Mouse (Mus musculus): ENCODE measurements around the gene Tcf12. TPM values are rescaled to one million over a fixed set of nuclear protein-coding genes. Genes with fewer than 3 reads are reported as not detected.

Gene Tcf12
- total and polyA plus RNA-seq, 3 experiments = 41.4 to 42.3 (median 41.7) TPM

DNA sequence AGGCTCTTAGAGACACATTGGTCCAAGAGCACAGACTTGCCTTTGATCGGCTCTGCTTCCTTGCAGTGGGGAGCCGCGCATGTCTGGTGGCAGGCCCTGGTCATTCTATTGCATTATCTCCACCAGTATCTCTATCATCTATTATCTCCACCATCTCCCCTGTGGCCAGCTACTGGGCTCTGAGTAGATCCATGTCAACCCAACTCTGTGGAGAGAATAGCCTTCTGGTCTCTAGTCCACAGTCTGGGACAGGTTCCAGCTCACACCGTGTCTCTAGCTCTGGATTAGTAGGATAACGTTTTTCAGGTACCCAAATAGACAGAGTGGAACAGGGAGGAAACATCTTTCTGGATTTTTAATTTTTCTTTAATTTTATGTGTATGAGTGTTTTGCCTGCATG, 284.3 kb downstream of the Tcf12 start:
- DNase-seq (ENCODE audit: extremely low read depth) = no peak
- Histone ChIP-seq H3K79me2 (replicated peaks; ENCODE audit: control insufficient read depth, extremely low read depth, insufficient read depth, poor library complexity, severe bottlenecking) (no peaks in the 10 kb centered on the region), H3K27ac (ENCODE audit: insufficient read depth, low read depth) (no peak overlapping the region), H3K36me3 (replicated peaks in 1 of 2; ENCODE audit: control insufficient read depth in 1 of 2, insufficient read depth in 1 of 2, low read length in 1 of 2) (no peaks in the 10 kb centered on the region), H3K9ac (ENCODE audit: insufficient read depth, low read depth) (no peak overlapping the region), H3K27me3 (replicated peaks) (no peaks in the 10 kb centered on the region), H3K4me2 (ENCODE audit: insufficient read depth, low read depth, poor library complexity, severe bottlenecking) (no peak overlapping the region), H3K4me3 (replicated peaks in 1 of 3; ENCODE audit: low read depth in 2 of 3, low read length in 2 of 3, poor library complexity in 1 of 3) (no peak overlapping the region), H3K9me3 (replicated peaks; ENCODE audit: low read length) (no peaks in the 10 kb centered on the region), H3K4me1 (ENCODE audit: control insufficient read depth in 1 of 2, insufficient read depth in 2 of 2) (peaks cover 0 to 25% of the 10 kb centered on the region in 2 experiments; a peak in 2 of 4 replicates)
- TF ChIP-seq CHD1 (IDR thresholded peaks at IDR 0.05; ENCODE audit: low read depth, low read length) (no peak), CTCF (conservative IDR thresholded peaks at IDR 0.05 in 1 of 2, IDR thresholded peaks at IDR 0.05 in 1 of 2; ENCODE audit: low read depth in 2 of 2, low read length in 2 of 2) (no peak), POLR2AphosphoS2 (IDR thresholded peaks at IDR 0.05; ENCODE audit: low read depth, low read length) (no peak), GABPA (IDR thresholded peaks at IDR 0.05; ENCODE audit: insufficient replicate concordance, low read depth, low read length) (no peak), PAX5 (IDR thresholded peaks at IDR 0.05; ENCODE audit: low read length) (no peak)
- dilution Hi-C loops (cut with MboI; ENCODE audit: extremely low pct_ligation_motif_present, extremely low pct_unique_long_range_greater_than_20kb, low sequenced_read_pairs) (no loop called here), in situ Hi-C loops (cut with MboI; ENCODE audit: low pct_ligation_motif_present, low pct_unique_long_range_greater_than_20kb, low sequenced_read_pairs) (no loop called here)

DNA sequence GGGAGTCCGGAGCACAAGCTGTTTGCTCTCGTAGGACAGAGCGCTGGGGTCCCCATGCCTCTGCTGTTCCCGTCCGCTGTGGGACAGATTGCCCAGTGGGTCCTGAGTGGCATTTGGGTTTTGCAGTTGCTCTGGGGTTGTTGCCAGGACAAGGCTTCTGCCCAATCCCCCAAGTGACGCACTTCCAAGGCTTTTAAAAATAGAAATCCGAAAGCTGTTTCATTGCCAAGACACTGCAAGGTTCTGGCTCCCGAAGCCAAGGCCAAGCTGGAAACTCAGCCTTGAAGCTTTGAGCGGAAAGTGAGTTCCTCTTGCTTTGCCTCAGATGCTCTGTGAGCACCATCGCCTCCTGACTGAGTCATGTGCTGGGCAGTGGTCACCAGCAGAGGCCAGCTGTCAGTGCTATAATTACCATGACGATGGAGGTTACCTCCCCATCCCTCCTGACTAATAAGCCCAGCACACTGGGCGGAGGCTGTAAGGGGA, 285.6 kb downstream of the Tcf12 start:
- no peak overlapping the region for H3K4me2 ChIP-seq (ENCODE audit: insufficient read depth, low read depth, poor library complexity, severe bottlenecking)
- H3K9ac ChIP-seq (ENCODE audit: insufficient read depth, low read depth) = no peak overlapping the region
- H3K36me3 ChIP-seq (replicated peaks in 1 of 2; ENCODE audit: control insufficient read depth in 1 of 2, insufficient read depth in 1 of 2, low read length in 1 of 2) = no peaks in the 10 kb centered on the region
- no peak overlapping the region for H3K4me3 ChIP-seq (replicated peaks in 1 of 3; ENCODE audit: low read depth in 2 of 3, low read length in 2 of 3, poor library complexity in 1 of 3)
- H3K27ac ChIP-seq (ENCODE audit: insufficient read depth, low read depth) = no peak overlapping the region
- in situ Hi-C loops (cut with MboI; ENCODE audit: low pct_ligation_motif_present, low pct_unique_long_range_greater_than_20kb, low sequenced_read_pairs) (no loop called here), dilution Hi-C loops (cut with MboI; ENCODE audit: extremely low pct_ligation_motif_present, extremely low pct_unique_long_range_greater_than_20kb, low sequenced_read_pairs) (no loop called here)
- DNase-seq (ENCODE audit: extremely low read depth) = no peak
- H3K9me3 ChIP-seq (replicated peaks; ENCODE audit: low read length) = no peaks in the 10 kb centered on the region
- H3K4me1 ChIP-seq (ENCODE audit: control insufficient read depth in 1 of 2, insufficient read depth in 2 of 2) = peaks cover 0 to 14% of the 10 kb centered on the region in 2 experiments; a peak in 2 of 4 replicates
- H3K27me3 ChIP-seq (replicated peaks) = no peaks in the 10 kb centered on the region
- TF ChIP-seq MAZ (IDR thresholded peaks at IDR 0.05; ENCODE audit: low read depth, low read length) (no peak), RCOR1 (conservative IDR thresholded peaks at IDR 0.05; ENCODE audit: low read depth, low read length) (no peak), ZMIZ1 (IDR thresholded peaks at IDR 0.05; ENCODE audit: low read depth, low read length) (no peak), E2F4 (IDR thresholded peaks at IDR 0.05; ENCODE audit: insufficient replicate concordance, low read depth, low read length) (no peak), MEF2A (IDR thresholded peaks at IDR 0.05; ENCODE audit: borderline replicate concordance, low read depth, low read length) (no peak), IRF4 (IDR thresholded peaks at IDR 0.05; ENCODE audit: low read depth, low read length) (no peak)
- no peaks in the 10 kb centered on the region for H3K79me2 ChIP-seq (replicated peaks; ENCODE audit: control insufficient read depth, extremely low read depth, insufficient read depth, poor library complexity, severe bottlenecking)

DNA sequence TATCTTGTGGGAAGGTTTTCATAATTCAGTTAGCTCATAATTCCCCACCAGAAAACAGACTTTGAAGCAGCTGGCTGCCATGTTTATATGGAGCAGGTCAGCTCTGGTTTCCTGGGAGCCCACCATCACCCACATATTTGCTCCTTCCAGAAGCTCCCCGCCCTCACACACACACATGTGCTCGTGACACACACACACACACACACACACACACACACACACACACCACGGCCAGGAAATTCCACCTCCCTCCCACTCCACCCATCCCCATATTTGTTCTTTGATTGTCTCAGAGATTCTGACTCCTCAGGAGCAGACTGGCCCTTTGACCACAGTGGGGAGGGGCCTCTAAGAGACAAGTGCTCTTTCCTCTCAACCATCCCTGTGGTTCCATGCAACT, 289.7 kb downstream of the Tcf12 start:
- Histone ChIP-seq H3K4me3 (replicated peaks in 1 of 3; ENCODE audit: low read depth in 2 of 3, low read length in 2 of 3, poor library complexity in 1 of 3) (no peak overlapping the region), H3K4me1 (ENCODE audit: control insufficient read depth in 1 of 2, insufficient read depth in 2 of 2) (peaks cover 0 to 3% of the 10 kb centered on the region in 2 experiments; a peak in 1 of 4 replicates), H3K9ac (ENCODE audit: insufficient read depth, low read depth) (no peak overlapping the region), H3K79me2 (replicated peaks; ENCODE audit: control insufficient read depth, extremely low read depth, insufficient read depth, poor library complexity, severe bottlenecking) (no peaks in the 10 kb centered on the region), H3K27me3 (replicated peaks) (no peaks in the 10 kb centered on the region), H3K36me3 (replicated peaks in 1 of 2; ENCODE audit: control insufficient read depth in 1 of 2, insufficient read depth in 1 of 2, low read length in 1 of 2) (no peaks in the 10 kb centered on the region), H3K27ac (ENCODE audit: insufficient read depth, low read depth) (no peak overlapping the region), H3K9me3 (replicated peaks; ENCODE audit: low read length) (no peaks in the 10 kb centered on the region), H3K4me2 (ENCODE audit: insufficient read depth, low read depth, poor library complexity, severe bottlenecking) (no peak overlapping the region)
- DNase-seq (ENCODE audit: extremely low read depth) = no peak
- in situ Hi-C loops (cut with MboI; ENCODE audit: low pct_ligation_motif_present, low pct_unique_long_range_greater_than_20kb, low sequenced_read_pairs) (no loop called here), dilution Hi-C loops (cut with MboI; ENCODE audit: extremely low pct_ligation_motif_present, extremely low pct_unique_long_range_greater_than_20kb, low sequenced_read_pairs) (no loop called here)
- TF ChIP-seq ELF1 (IDR thresholded peaks at IDR 0.05; ENCODE audit: low read depth, low read length) (no peak), MXI1 (IDR thresholded peaks at IDR 0.05; ENCODE audit: low read depth, low read length) (no peak), ZMIZ1 (IDR thresholded peaks at IDR 0.05; ENCODE audit: low read depth, low read length) (no peak), ZNF384 (IDR thresholded peaks at IDR 0.05; ENCODE audit: low read depth, low read length) (no peak), BHLHE40 (IDR thresholded peaks at IDR 0.05; ENCODE audit: low read depth, low read length) (no peak), NRF1 (IDR thresholded peaks at IDR 0.05; ENCODE audit: low read depth, low read length) (no peak)

Data from CH12.LX (cell line).